Mouse (Mus musculus): ENCODE measurements around the gene Rps6kc1. TPM values are rescaled to one million over a fixed set of nuclear protein-coding genes. Genes with fewer than 3 reads are reported as not detected.

Rps6kc1 gene
- polyA plus RNA-seq, 1 experiment from 2014 or later = 23.5 TPM

- Histone ChIP-seq H3K27me3 (no peaks in the 10 kb centered on the region), H3K9me3 (0 out of 2 replicates have a peak, but pooled peaks cover 3% of the 10 kb centered on the region), H3K4me1 (no peaks in the 10 kb centered on the region), H3K36me3 (no peaks in the 10 kb centered on the region), H3K4me2 (replicated peaks) (no peak overlapping the region), H3K4me3 (no peak overlapping the region), H3K9ac (replicated peaks) (no peak overlapping the region), H3K27ac (replicated peaks) (no peak overlapping the region)
- WGBS = 82% methylated on average over 5 of the region's 5 CpGs
- ATAC-seq (ENCODE audit: low FRiP score, low read depth) = no peak
Measured at GRCm38 (mm10) chr1:190741421-190741820, 170.1 kb downstream of the Rps6kc1 start.

GRCm38 (mm10) chr1:190732803-190733202, 178.8 kb downstream of the Rps6kc1 start:
- Histone ChIP-seq H3K4me1 (peaks cover 20% of the 10 kb centered on the region), H3K9me3 (no peaks in the 10 kb centered on the region), H3K4me2 (replicated peaks) (no peak overlapping the region), H3K4me3 (no peak overlapping the region), H3K36me3 (no peaks in the 10 kb centered on the region), H3K9ac (replicated peaks) (no peak overlapping the region), H3K27ac (replicated peaks) (no peak overlapping the region), H3K27me3 (no peaks in the 10 kb centered on the region; the same call in 1 of the 2 replicates)
- no peak for ATAC-seq (ENCODE audit: low FRiP score, low read depth)
- WGBS = 80% methylated on average over 6 of the region's 6 CpGs

GRCm38 (mm10) chr1:190729516-190730088, 182.0 kb downstream of the Rps6kc1 start:
- Histone ChIP-seq H3K36me3 (no peaks in the 10 kb centered on the region), H3K27me3 (no peaks in the 10 kb centered on the region; the same call in 1 of the 2 replicates), H3K4me1 (peaks cover 52% of the 10 kb centered on the region), H3K4me3 (no peak overlapping the region), H3K9me3 (no peaks in the 10 kb centered on the region), H3K27ac (replicated peaks) (peak overlapping the region; percentile 73), H3K9ac (replicated peaks) (no peak overlapping the region), H3K4me2 (replicated peaks) (no peak overlapping the region)
- WGBS = 58% methylated on average over 7 of the region's 7 CpGs
- ATAC-seq (ENCODE audit: low FRiP score, low read depth) = peak; percentile 42

- Histone ChIP-seq H3K36me3 (no peaks in the 10 kb centered on the region), H3K4me3 (no peak overlapping the region), H3K4me2 (replicated peaks) (no peak overlapping the region), H3K27ac (replicated peaks) (peak overlapping the region; percentile 46), H3K9me3 (no peaks in the 10 kb centered on the region), H3K9ac (replicated peaks) (no peak overlapping the region), H3K4me1 (peaks cover 61% of the 10 kb centered on the region), H3K27me3 (no peaks in the 10 kb centered on the region; the same call in 1 of the 2 replicates)
- WGBS = 43% methylated on average over 4 of the region's 4 CpGs
- peak; percentile 38 for ATAC-seq (ENCODE audit: low FRiP score, low read depth)
Measured at GRCm38 (mm10) chr1:190728111-190728651, 183.4 kb downstream of the Rps6kc1 start.

GRCm38 (mm10) chr1:190727385-190727784, 184.2 kb downstream of the Rps6kc1 start:
- no peak overlapping the region for H3K4me2 ChIP-seq (replicated peaks)
- ATAC-seq (ENCODE audit: low FRiP score, low read depth) = no peak
- WGBS = 56% methylated on average over 2 of the region's 2 CpGs
- H3K36me3 ChIP-seq = no peaks in the 10 kb centered on the region
- no peaks in the 10 kb centered on the region; the same call in 1 of the 2 replicates for H3K27me3 ChIP-seq
- H3K9ac ChIP-seq (replicated peaks) = no peak overlapping the region
- no peaks in the 10 kb centered on the region for H3K9me3 ChIP-seq
- H3K4me3 ChIP-seq = no peak overlapping the region
- peaks cover 61% of the 10 kb centered on the region for H3K4me1 ChIP-seq
- peak overlapping the region; percentile 46 for H3K27ac ChIP-seq (replicated peaks)

GRCm38 (mm10) chr1:190724591-190725380, 186.8 kb downstream of the Rps6kc1 start:
- ATAC-seq (ENCODE audit: low FRiP score, low read depth) = peak; percentile 12; the same call in 1 of the 2 replicates
- H3K36me3 ChIP-seq = no peaks in the 10 kb centered on the region
- no peaks in the 10 kb centered on the region for H3K9me3 ChIP-seq
- no peaks in the 10 kb centered on the region; the same call in 1 of the 2 replicates for H3K27me3 ChIP-seq
- peak overlapping the region; percentile 58 for H3K27ac ChIP-seq (replicated peaks)
- 16% methylated on average over 21 of the region's 21 CpGs for WGBS
- H3K9ac ChIP-seq (replicated peaks) = no peak overlapping the region
- no peak overlapping the region for H3K4me2 ChIP-seq (replicated peaks)
- peaks cover 65% of the 10 kb centered on the region for H3K4me1 ChIP-seq
- H3K4me3 ChIP-seq = no peak overlapping the region

- H3K4me3 ChIP-seq = no peak overlapping the region
- WGBS = 80% methylated on average over 7 of the region's 7 CpGs
- no peak overlapping the region for H3K4me2 ChIP-seq (replicated peaks)
- peaks cover 56% of the 10 kb centered on the region for H3K4me1 ChIP-seq
- H3K27me3 ChIP-seq = no peaks in the 10 kb centered on the region
- no peaks in the 10 kb centered on the region for H3K36me3 ChIP-seq
- no peak overlapping the region for H3K9ac ChIP-seq (replicated peaks)
- ATAC-seq (ENCODE audit: low FRiP score, low read depth) = no peak
- no peaks in the 10 kb centered on the region for H3K9me3 ChIP-seq
- no peak overlapping the region for H3K27ac ChIP-seq (replicated peaks)
Measured at GRCm38 (mm10) chr1:190723926-190724430, 187.6 kb downstream of the Rps6kc1 start.

- H3K4me3 ChIP-seq = no peak overlapping the region
- H3K27ac ChIP-seq (replicated peaks) = no peak overlapping the region
- ATAC-seq (ENCODE audit: low FRiP score, low read depth) = no peak
- peaks cover 11% of the 10 kb centered on the region; the same call in 1 of the 2 replicates for H3K4me1 ChIP-seq
- no peaks in the 10 kb centered on the region for H3K27me3 ChIP-seq
- H3K9ac ChIP-seq (replicated peaks) = no peak overlapping the region
- no peaks in the 10 kb centered on the region for H3K9me3 ChIP-seq
- 71% methylated on average over 6 of the region's 6 CpGs for WGBS
- no peaks in the 10 kb centered on the region for H3K36me3 ChIP-seq
- no peak overlapping the region for H3K4me2 ChIP-seq (replicated peaks)
Measured at GRCm38 (mm10) chr1:190713848-190714247, 197.7 kb downstream of the Rps6kc1 start.

GRCm38 (mm10) chr1:190697576-190697975, 214.0 kb downstream of the Rps6kc1 start:
- ATAC-seq (ENCODE audit: low FRiP score, low read depth) = no peak
- H3K9ac ChIP-seq (replicated peaks) = no peak overlapping the region
- WGBS = 24% methylated on average over 6 of the region's 6 CpGs

GRCm38 (mm10) chr1:190695589-190695988, 216.0 kb downstream of the Rps6kc1 start:
- no peak overlapping the region for H3K4me3 ChIP-seq
- H3K27me3 ChIP-seq = no peaks in the 10 kb centered on the region
- no peak overlapping the region for H3K4me2 ChIP-seq (replicated peaks)
- no peaks in the 10 kb centered on the region for H3K9me3 ChIP-seq
- WGBS = 74% methylated on average over 11 of the region's 11 CpGs
- peaks cover 5% of the 10 kb centered on the region; the same call in 1 of the 2 replicates for H3K4me1 ChIP-seq
- no peak overlapping the region for H3K27ac ChIP-seq (replicated peaks)
- no peaks in the 10 kb centered on the region for H3K36me3 ChIP-seq
- H3K9ac ChIP-seq (replicated peaks) = no peak overlapping the region
- ATAC-seq (ENCODE audit: low FRiP score, low read depth) = no peak

More at GRCm38 (mm10) chr1:190697576-190697975, 214.0 kb downstream of the Rps6kc1 start:
- Histone ChIP-seq H3K9me3 (no peaks in the 10 kb centered on the region), H3K4me3 (no peak overlapping the region), H3K27me3 (no peaks in the 10 kb centered on the region), H3K4me2 (replicated peaks) (no peak overlapping the region), H3K36me3 (no peaks in the 10 kb centered on the region), H3K4me1 (peaks cover 4% of the 10 kb centered on the region; the same call in 1 of the 2 replicates), H3K27ac (replicated peaks) (no peak overlapping the region)

- Histone ChIP-seq H3K36me3 (no peaks in the 10 kb centered on the region), H3K27ac (replicated peaks) (no peak overlapping the region)
Measured at GRCm38 (mm10) chr1:190690528-190691262, 220.9 kb downstream of the Rps6kc1 start.

More at GRCm38 (mm10) chr1:190690528-190691262, 220.9 kb downstream of the Rps6kc1 start:
- H3K9me3 ChIP-seq = no peaks in the 10 kb centered on the region
- H3K27me3 ChIP-seq = no peaks in the 10 kb centered on the region
- H3K4me1 ChIP-seq = peaks cover 8% of the 10 kb centered on the region; the same call in 1 of the 2 replicates
- no peak for ATAC-seq (ENCODE audit: low FRiP score, low read depth)
- no peak overlapping the region for H3K9ac ChIP-seq (replicated peaks)
- no peak overlapping the region for H3K4me2 ChIP-seq (replicated peaks)
- 86% methylated on average over 29 of the region's 29 CpGs for WGBS
- H3K4me3 ChIP-seq = no peak overlapping the region

All from midbrain, embryonic 12.5 days (tissue).